Mouse (Mus musculus): ENCODE results near the gene Actr3.
"Not testable (repeated sequence)": the region's sequence is repeated elsewhere in the genome, so short reads cannot be mapped to it uniquely, and the experiment has no call there.

GRCm38 (mm10) chr1:125390065-125390754 is 45.3 kb downstream of the Actr3 start:
- not testable (repeated sequence) for TF ChIP-seq CTCF (IDR thresholded peaks at IDR 0.05; ENCODE audit: borderline replicate concordance, insufficient read depth, low read length); POLR2A (IDR thresholded peaks at IDR 0.05; ENCODE audit: low read depth, low read length)
